Mouse (Mus musculus): ENCODE measurements around the gene Pafah1b3.

DNA sequence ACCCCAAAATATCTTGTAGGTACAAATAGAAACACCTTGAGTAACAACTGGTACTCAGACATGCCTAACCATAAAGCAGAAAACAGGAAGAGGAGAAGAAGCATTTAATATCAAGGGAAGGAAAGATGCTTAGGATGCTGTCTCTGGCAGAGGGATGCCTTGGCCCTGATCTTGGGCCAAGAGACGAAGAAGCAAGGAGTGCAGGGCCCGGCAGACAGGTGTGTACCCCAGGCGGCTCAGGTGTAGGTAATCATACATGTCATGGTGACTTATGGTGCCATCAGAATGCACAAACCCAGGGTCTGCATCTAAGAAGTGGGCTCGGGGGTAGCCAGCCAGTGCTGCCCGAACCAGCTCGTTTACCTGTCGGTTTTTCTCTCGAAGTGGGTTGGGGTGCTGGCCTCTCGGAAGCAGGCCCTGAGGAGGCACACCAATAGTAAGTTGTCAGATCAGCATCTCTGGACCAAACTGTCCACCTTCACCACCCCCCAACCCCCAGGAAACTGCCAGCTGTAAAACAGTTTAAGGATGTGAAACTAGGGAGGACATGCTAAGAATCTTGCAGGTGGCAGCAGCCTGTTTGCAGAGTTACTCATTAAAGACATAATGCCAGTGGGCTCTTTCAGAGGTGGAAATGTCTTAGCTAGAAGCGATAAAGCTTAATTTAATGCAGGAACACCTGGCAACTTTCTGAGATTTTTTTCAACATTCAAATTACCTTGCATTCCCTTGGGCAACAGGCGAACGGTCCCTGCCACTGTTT lies 2.6 kb downstream of the Pafah1b3 start:
- TF ChIP-seq CTCF (IDR thresholded peaks at IDR 0.05; ENCODE audit: extremely low read depth, insufficient read length, insufficient replicate concordance, low read depth, low read length), result no peak
- no peak for TF ChIP-seq POLR2A (IDR thresholded peaks at IDR 0.05; ENCODE audit: low read depth, low read length)

Data from small intestine, adult 2 months (tissue).